Mouse (Mus musculus) liver, postnatal 0 days (tissue): ENCODE results near the gene Fkbp10. TPM values are rescaled to one million over a fixed set of nuclear protein-coding genes. Genes with fewer than 3 reads are reported as not detected.

Source experiments
- ATAC-seq: fragments of 200-750 bp; cut with Nextera tagmentation; 2 replicates; pipeline ENCODE4 v1.8.0; 2017; ENCODE audit warnings: mild to moderate bottlenecking, moderate library complexity
- DNase-seq: peaks from one replicate; pipeline ENCODE4 v3.0.0-alpha.2; 2016
- H3K27ac ChIP-seq: fragments of 300-500 bp; sonication (generic); 2 replicates; pipeline ENCODE4 v1.5.1; 2014; ENCODE audit warnings: antibody characterized with exemption, moderate library complexity, mild to moderate bottlenecking, low read depth
- H3K27me3 ChIP-seq: fragments of 300-500 bp; sonication (generic); 2 replicates; pipeline ENCODE4 v1.6.1; 2014; ENCODE audit warnings: low read length, control low read depth, mixed read lengths; ENCODE audit not compliant: insufficient read depth
- H3K36me3 ChIP-seq: fragments of 300-500 bp; sonication (generic); replicated peaks from 2 replicates; pipeline ENCODE4 v1.6.1; 2014; ENCODE audit warnings: mild to moderate bottlenecking, control low read depth, low read length, moderate library complexity, mixed read lengths; ENCODE audit not compliant: insufficient read depth
- H3K4me1 ChIP-seq: fragments of 300-500 bp; sonication (generic); 2 replicates; pipeline ENCODE4 v1.6.1; 2014; ENCODE audit warnings: antibody characterized with exemption, mild to moderate bottlenecking, control low read depth; ENCODE audit not compliant: insufficient read depth
- H3K4me2 ChIP-seq: fragments of 300-500 bp; sonication (generic); 2 replicates; pipeline ENCODE4 v1.6.1; 2014; ENCODE audit warnings: low read depth, mild to moderate bottlenecking, low read length, moderate library complexity, mixed read lengths
- H3K4me3 ChIP-seq: fragments of 300-500 bp; sonication (generic); 2 replicates; pipeline ENCODE4 v1.5.1; 2014; ENCODE audit warnings: low read depth, low read length
- H3K9ac ChIP-seq: fragments of 300-500 bp; sonication (generic); replicated peaks from 2 replicates; pipeline ENCODE4 v1.6.1; 2014; ENCODE audit warnings: mild to moderate bottlenecking, moderate library complexity
- H3K9me3 ChIP-seq: fragments of 300-500 bp; sonication (generic); 2 replicates; pipeline ENCODE4 v1.6.1; 2016; ENCODE audit warnings: mild to moderate bottlenecking, control low read depth, low read length, mixed read lengths
- CTCF ChIP-seq: sonication (generic); IDR thresholded peaks from 2 replicates; pipeline ENCODE4 v1.5.1; 2016; ENCODE audit warnings: antibody characterized with exemption, low read depth
- EP300 ChIP-seq: IDR thresholded peaks from 2 replicates; pipeline ENCODE4 v1.6.1; 2016; ENCODE audit warnings: antibody characterized with exemption, low read depth, mild to moderate bottlenecking
- WGBS: fragments of 180-500 bp; shearing (Covaris S2); extraction: QIAGEN DNeasy Blood & Tissue Kit; methylation state at CpG from one replicate; pipeline ENCODE4 v1.1.7; 2014; ENCODE audit not compliant: insufficient replicate concordance; 5-methylcytosine and 5-hydroxymethylcytosine counted together
- polyA plus RNA-seq: library from polyadenylated mRNA; unstranded; fragments of >200 nt; fragmentation: Nextera tagmentation; extraction: Ambion mirVana; gene quantifications from 2 replicates; pipeline ENCODE4 v1.2.1, GENCODE M21; 2015

The Fkbp10 gene
- 7.4 and 9.0 TPM in 2 replicates for polyA plus RNA-seq

GRCm38 (mm10) chr11:100414914-100415822 lies at the start of gene Fkbp10:
Fkbp10 (plus strand) TSS chr11:100415697.
- Histone ChIP-seq H3K4me2 (peak within 1 kb of the TSS; percentile 82), H3K27me3 (peaks cover 34% of the 10 kb centered on the region), H3K27ac (peak within 1 kb of the TSS; percentile 39; the same call in 1 of the 2 replicates), H3K9me3 (no peaks in the 10 kb centered on the region), H3K4me3 (peak within 1 kb of the TSS; percentile 46), H3K4me1 (no peaks in the 10 kb centered on the region), H3K9ac (peak within 1 kb of the TSS; percentile 66), H3K36me3 (no peaks in the 10 kb centered on the region)
- DNase-seq, result peak; percentile 45
- no peak for TF ChIP-seq CTCF
- no peak for TF ChIP-seq EP300
- ATAC-seq, result peak; percentile 43; the same call in 1 of the 2 replicates
- WGBS, result 4% methylated on average over 30 of the region's 31 CpGs

- TF ChIP-seq EP300 (no peak), CTCF (no peak)
- H3K4me3 ChIP-seq, result no peak overlapping the region
- H3K9ac ChIP-seq, result no peak overlapping the region
- no peak for DNase-seq
- H3K4me2 ChIP-seq, result no peak overlapping the region
- H3K9me3 ChIP-seq, result no peaks in the 10 kb centered on the region
- 0 out of 2 replicates have a peak, but pooled peaks cover under 1% of the 10 kb centered on the region for H3K27me3 ChIP-seq
- ATAC-seq, result no peak
- 64% methylated on average over 7 of the region's 7 CpGs for WGBS
- H3K4me1 ChIP-seq, result no peaks in the 10 kb centered on the region
- no peak overlapping the region for H3K27ac ChIP-seq
- H3K36me3 ChIP-seq, result peaks cover 15% of the 10 kb centered on the region; the same call in 1 of the 2 replicates
Observed at GRCm38 (mm10) chr11:100369145-100369544, 46.4 kb upstream of the Fkbp10 start.

GRCm38 (mm10) chr11:100369822-100370221 lies 45.7 kb upstream of the Fkbp10 start:
- no peak overlapping the region for H3K9ac ChIP-seq
- ATAC-seq, result no peak
- 53% methylated on average over 8 of the region's 8 CpGs for WGBS
- no peak for DNase-seq
- H3K36me3 ChIP-seq, result peaks cover 18% of the 10 kb centered on the region; the same call in 1 of the 2 replicates
- no peaks in the 10 kb centered on the region for H3K4me1 ChIP-seq
- no peak overlapping the region for H3K27ac ChIP-seq
- H3K4me3 ChIP-seq, result no peak overlapping the region
- no peaks in the 10 kb centered on the region for H3K9me3 ChIP-seq
- H3K27me3 ChIP-seq, result no peaks in the 10 kb centered on the region
- no peak for TF ChIP-seq CTCF
- TF ChIP-seq EP300, result no peak
- H3K4me2 ChIP-seq, result no peak overlapping the region

- no peak for TF ChIP-seq CTCF
- TF ChIP-seq EP300, result no peak
- Histone ChIP-seq H3K27ac (no peak overlapping the region), H3K9me3 (no peaks in the 10 kb centered on the region), H3K4me3 (no peak overlapping the region), H3K36me3 (peaks cover 30% of the 10 kb centered on the region), H3K27me3 (no peaks in the 10 kb centered on the region), H3K4me1 (no peaks in the 10 kb centered on the region), H3K4me2 (no peak overlapping the region), H3K9ac (no peak overlapping the region)
- ATAC-seq (no peak), DNase-seq (no peak)
- WGBS, result 62% methylated on average over 8 of the region's 8 CpGs
Observed at GRCm38 (mm10) chr11:100371981-100372558, 43.4 kb upstream of the Fkbp10 start.

- TF ChIP-seq EP300, result no peak
- no peak for TF ChIP-seq CTCF
- ATAC-seq, result no peak
- H3K27ac ChIP-seq, result no peak overlapping the region
- no peak for DNase-seq
- H3K9me3 ChIP-seq, result no peaks in the 10 kb centered on the region
- H3K4me2 ChIP-seq, result no peak overlapping the region
- peaks cover 51% of the 10 kb centered on the region for H3K36me3 ChIP-seq
- no peak overlapping the region for H3K4me3 ChIP-seq
- WGBS, result 85% methylated on average over 9 of the region's 9 CpGs
- no peaks in the 10 kb centered on the region for H3K27me3 ChIP-seq
- no peak overlapping the region for H3K9ac ChIP-seq
- no peaks in the 10 kb centered on the region for H3K4me1 ChIP-seq
Observed at GRCm38 (mm10) chr11:100375127-100375526, 40.4 kb upstream of the Fkbp10 start.

- H3K4me3 ChIP-seq, result no peak overlapping the region
- ATAC-seq (no peak), DNase-seq (no peak)
- no peak overlapping the region for H3K4me2 ChIP-seq
- peaks cover 51% of the 10 kb centered on the region for H3K36me3 ChIP-seq
- no peaks in the 10 kb centered on the region for H3K4me1 ChIP-seq
- no peaks in the 10 kb centered on the region for H3K9me3 ChIP-seq
- no peaks in the 10 kb centered on the region for H3K27me3 ChIP-seq
- no peak overlapping the region for H3K9ac ChIP-seq
- H3K27ac ChIP-seq, result no peak overlapping the region
- WGBS, result 67% methylated on average over 4 of the region's 4 CpGs
- no peak for TF ChIP-seq CTCF
- TF ChIP-seq EP300, result no peak
Observed at GRCm38 (mm10) chr11:100376005-100376404, 39.5 kb upstream of the Fkbp10 start.
